Mouse (Mus musculus): ENCODE measurements around the gene Chat. TPM values are rescaled to one million over a fixed set of nuclear protein-coding genes. Genes with fewer than 3 reads are reported as not detected.

The Chat gene
- polyA plus RNA-seq, 1 experiment from 2014 or later: 1.1 TPM

Other genes starting within 250 kb of the Chat start
- gene Ogdhl, start 144.0 kb downstream of the Chat start, polyA plus RNA-seq (2014; fragmentation: Nextera tagmentation; extraction: Ambion mirVana): 13.9 and 14.5 TPM in 2 replicates
- 1.4 and 1.6 TPM in 2 replicates for gene 1700024G13Rik, start 77.6 kb downstream of the Chat start, polyA plus RNA-seq (2014; fragmentation: Nextera tagmentation; extraction: Ambion mirVana)
- 5.3 and 7.0 TPM in 2 replicates for gene Slc18a3, start 1.1 kb downstream of the Chat start, polyA plus RNA-seq (2014; fragmentation: Nextera tagmentation; extraction: Ambion mirVana)
- gene Ercc6, start 47.5 kb upstream of the Chat start, polyA plus RNA-seq (2014; fragmentation: Nextera tagmentation; extraction: Ambion mirVana): 24.4 and 32.4 TPM in 2 replicates
- 13.2 and 18.2 TPM in 2 replicates for gene Prrxl1, start 133.4 kb upstream of the Chat start, polyA plus RNA-seq (2014; fragmentation: Nextera tagmentation; extraction: Ambion mirVana)
- gene 3425401B19Rik, start 219.3 kb upstream of the Chat start, polyA plus RNA-seq (2014; fragmentation: Nextera tagmentation; extraction: Ambion mirVana): 0.06 and 0.17 TPM in 2 replicates